Mouse (Mus musculus): ENCODE data around the gene Cryba4.

Gene Cryba4

GRCm38 (mm10) chr5:112265110-112265509 lies 12.8 kb upstream of the Cryba4 start:
- no peak for DNase-seq

- no peak for DNase-seq
Observed at GRCm38 (mm10) chr5:112264099-112264498, 11.8 kb upstream of the Cryba4 start.

DNA sequence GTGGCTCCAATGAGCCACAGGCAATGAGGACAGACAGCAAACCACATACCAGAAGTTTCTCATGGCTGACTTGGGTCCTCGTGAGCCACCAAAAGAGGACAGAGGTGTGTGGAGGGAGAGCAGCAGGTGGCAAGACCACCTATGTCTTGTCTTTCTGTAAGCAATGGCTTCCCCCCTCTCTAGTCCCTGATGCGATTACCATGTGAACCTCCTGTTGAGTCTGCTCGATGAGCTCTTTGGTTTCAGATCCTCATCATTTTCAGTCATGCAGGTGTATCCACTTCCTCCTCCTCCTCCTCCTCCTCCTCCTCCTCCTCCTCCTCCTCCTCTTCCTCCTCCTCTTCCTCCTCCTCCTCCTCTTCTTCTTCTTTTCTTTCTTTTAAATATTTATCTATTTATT lies 8.5 kb upstream of the Cryba4 start:
- DNase-seq = no peak

DNA sequence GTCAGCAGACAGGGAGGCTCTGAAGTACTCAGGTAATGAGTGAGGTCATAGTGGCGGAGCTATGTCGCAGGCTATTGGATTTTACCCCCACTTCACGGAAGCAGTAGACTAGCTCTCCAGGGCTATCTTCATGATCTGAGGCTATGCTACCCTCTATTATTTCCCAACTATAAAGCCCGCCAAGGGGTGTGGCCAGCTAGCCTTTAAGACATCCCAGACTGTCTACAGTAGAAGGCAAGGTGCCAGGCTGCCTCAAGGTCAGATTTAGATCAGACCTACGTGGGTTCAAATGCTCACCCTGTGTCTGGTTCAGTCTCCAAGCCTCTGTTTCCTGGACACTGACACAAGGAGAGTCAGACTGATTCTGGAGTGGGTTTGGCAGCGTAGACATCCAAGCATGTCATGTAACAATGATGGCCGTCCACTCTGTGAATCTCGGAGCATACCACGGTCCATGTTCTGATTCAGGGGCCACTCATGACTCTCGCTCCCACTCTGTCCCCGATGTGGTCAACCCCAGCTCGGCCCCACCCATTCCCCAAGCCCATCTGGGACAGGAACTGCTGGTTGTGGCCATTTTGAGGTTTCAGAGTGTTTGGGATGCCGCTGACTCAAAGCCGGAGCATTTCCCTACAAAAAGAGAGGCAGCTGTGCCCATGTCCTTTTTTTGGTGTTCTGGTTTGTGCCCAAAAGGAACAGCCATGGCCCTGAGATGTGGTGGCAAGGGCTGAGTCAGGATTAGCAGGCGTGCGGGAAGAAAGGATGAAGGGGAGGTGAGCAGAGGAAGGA lies 7.7 kb upstream of the Cryba4 start:
- DNase-seq = no peak

GRCm38 (mm10) chr5:112257896-112258295 lies 5.6 kb upstream of the Cryba4 start:
- no peak for DNase-seq

GRCm38 (mm10) chr5:112256457-112256856 lies 4.1 kb upstream of the Cryba4 start:
- peak in 1 of 2 experiments; percentile 44 for DNase-seq

DNA sequence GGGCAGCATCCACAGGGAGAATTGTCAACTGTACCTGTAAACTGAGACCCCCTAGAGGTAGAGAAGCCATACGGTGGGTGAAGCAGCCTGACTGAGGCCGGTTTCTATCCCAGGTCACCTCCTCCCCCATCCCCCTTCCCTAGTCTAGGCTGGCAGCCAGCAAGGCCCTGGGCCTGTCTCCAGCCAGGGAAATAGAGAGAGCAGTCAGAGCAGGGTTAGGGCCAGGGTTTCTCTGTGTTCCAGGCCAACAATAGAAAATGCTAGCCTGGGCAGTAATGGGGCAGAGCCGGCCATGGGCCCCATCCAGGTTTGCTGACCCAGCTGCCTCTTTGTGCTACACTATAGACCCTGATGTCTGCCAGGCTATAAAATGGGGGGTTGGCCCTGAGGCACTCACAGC lies 3.1 kb upstream of the Cryba4 start, which contains the start of gene Crybb1:
Gene Crybb1, plus strand, starts transcription at position 390 of the 400 bp plus-strand sequence.
- peak; percentile 57 to 72 for DNase-seq

GRCm38 (mm10) chr5:112254282-112254806 lies 2.0 kb upstream of the Cryba4 start:
- peak; percentile 28 to 62 for DNase-seq

DNA sequence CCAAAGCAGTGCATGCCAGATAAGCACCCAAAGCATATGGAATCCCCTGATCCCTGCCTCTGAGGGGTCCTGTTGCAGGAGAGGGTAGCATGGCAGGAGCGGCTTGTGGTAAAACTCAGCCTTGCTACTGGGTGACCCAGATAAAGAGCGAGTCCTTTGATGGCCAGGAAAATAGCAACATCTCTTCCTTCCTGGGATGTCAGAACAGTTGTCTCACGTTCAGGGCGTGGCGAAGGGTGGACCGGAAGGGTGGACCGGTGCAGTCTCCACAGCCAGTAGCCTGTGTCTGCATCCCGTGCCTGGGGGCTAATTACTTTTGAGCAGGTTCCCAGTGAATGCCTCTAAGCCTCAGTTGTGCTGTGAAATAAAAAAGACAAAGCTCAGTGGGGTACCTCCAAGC lies 851 bp upstream of the Cryba4 start:
- peak; percentile 57 to 75 for DNase-seq

GRCm38 (mm10) chr5:112249106-112249505 lies 3.2 kb downstream of the Cryba4 start:
- DNase-seq = no peak

GRCm38 (mm10) chr5:112247399-112247798 lies 4.9 kb downstream of the Cryba4 start:
- DNase-seq = no peak

DNA sequence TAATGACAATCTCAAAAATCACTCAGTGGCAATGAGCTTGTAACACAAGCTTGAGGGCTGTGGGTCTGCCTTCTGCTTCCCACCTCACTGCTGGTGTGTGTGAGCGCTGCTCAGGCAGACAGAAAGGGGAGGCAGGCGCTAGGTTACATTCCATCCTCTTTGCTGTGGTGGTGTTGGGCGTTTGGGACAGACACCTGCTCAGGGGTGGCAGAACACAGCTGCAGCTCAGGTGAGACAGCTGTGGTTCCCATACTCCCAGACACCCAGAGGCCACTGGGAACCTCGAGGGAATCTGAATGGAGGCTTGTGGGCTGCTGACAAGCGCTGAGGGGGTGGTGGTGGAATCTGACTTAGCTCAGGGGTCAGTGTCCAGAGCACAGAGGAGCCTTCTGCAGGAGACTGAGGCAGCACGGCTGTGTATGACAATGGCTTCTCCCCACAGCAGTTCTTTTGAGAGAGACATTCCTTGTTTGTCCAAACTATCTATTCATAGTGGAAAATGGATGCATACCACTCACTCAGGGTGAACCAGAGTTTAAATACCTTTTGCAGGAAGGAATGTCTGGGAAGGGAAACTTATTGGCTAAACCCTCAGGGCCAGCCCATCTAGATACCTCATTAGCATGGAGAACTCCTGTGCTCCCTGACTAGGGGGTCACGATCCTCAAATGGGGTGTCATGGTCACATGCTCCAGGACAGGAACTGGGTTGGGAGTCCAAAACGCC lies 7.3 kb downstream of the Cryba4 start:
- DNase-seq = no peak

- no peak for DNase-seq
Observed at GRCm38 (mm10) chr5:112244275-112244562, 8.1 kb downstream of the Cryba4 start.

- peak in 1 of 2 experiments; percentile 56 for DNase-seq
Observed at GRCm38 (mm10) chr5:112243539-112244274, 8.6 kb downstream of the Cryba4 start.

DNA sequence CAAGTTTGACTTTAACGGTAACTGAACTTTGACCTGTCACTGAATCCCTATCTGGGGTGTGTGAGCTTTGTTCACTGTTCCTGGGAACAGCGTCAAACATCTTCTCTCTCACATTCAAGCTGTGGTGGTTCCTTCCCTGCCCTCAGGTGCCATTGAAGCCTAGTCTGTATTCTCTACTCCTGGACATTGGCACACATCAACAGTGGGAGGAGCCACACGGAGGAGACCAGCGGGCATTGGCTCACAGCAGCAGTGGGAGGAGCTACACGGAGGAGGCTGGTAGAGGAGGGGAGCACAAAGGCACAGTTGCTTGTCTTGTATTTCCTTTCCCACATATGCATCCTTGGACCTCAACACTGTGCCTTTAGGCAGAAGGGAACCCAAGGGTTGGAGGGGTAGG lies 9.3 kb downstream of the Cryba4 start:
- DNase-seq = peak; percentile 42 to 57

DNA sequence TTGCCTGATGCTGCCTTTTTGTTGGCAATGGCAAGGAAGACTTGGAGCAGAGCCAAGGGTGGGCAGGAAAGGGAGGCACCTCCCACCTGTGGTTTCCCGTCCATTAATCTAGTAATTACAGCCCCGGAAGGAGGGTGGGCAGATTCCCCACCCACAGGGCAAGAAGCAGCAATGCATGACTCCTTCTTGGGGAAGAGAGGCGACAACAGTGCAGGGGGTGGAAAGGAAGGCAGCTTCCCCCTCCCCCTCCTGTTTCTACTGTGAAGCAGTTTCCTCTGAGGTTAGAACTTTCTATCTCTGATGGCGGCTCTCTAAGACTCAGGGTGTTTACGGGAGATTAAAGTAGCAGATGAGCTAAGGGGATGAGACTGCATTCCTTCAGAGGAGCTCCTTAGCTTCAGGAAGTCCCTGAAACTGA lies 9.9 kb downstream of the Cryba4 start:
- peak; percentile 80 to 86 for DNase-seq

GRCm38 (mm10) chr5:112241849-112242248 lies 10.5 kb downstream of the Cryba4 start:
- DNase-seq = no peak

- DNase-seq = peak; percentile 87 to 94
Observed at GRCm38 (mm10) chr5:112240761-112241160, 11.6 kb downstream of the Cryba4 start.

- DNase-seq = no peak
Observed at GRCm38 (mm10) chr5:112238781-112239482, 13.4 kb downstream of the Cryba4 start.

DNA sequence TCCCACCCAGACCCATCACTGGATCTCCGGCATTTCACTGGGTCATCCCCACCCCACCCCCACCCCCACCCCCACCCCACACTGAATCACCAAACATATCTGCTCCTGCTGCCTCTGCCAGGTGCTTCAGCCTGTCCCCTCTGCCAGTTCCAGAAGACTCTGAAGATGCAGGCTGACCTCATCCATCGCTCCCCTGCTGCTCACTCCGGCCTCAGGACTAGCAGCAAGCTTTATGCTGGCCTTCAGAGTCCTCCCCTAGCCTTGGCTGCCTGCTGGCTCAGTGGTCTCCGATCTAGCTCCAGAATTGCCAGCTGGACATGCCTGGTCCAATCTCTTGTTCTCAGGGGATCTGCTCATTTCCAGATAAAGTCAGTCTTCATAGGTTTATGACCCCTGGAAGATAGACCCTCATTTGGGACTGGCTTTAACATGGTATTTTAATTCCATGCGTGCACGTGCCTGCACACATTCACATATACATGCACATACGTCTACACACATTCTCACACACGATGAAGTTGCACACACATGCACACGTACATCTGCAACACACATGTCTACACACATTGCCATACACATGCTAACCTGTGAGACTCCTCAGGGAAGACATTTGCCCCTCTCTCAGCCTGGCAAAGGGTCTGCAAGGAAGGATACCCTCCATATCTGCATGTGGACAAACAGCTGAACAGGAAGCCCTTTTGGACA lies 14.3 kb downstream of the Cryba4 start:
- DNase-seq = no peak

DNA sequence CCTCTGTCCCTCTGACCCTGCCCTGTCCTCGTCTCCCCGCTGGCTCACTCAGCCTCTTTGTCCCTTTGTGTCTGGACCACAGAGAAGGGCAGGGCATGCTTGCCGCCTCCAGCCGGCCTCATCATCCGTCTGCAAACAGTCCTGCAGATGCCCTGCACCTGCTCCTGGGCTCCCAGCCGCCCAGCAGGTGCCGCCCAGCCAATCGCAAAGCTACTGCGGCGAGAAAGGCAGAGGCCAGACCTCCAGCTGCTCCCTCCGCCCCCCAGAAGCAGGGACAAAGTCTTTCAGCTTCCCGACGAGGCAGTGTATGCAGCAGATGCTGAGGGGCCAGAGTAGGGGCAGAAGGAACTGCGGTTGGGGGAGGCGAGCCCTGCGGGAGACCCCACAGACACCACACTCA lies 14.9 kb downstream of the Cryba4 start:
- no peak for DNase-seq

GRCm38 (mm10) chr5:112236631-112237030 lies 15.7 kb downstream of the Cryba4 start:
- DNase-seq = no peak

Data from kidney, postnatal 25 days (tissue).